16 mouse cellular contexts compared by ENCODE assay signal in the genomic region with DNA sequence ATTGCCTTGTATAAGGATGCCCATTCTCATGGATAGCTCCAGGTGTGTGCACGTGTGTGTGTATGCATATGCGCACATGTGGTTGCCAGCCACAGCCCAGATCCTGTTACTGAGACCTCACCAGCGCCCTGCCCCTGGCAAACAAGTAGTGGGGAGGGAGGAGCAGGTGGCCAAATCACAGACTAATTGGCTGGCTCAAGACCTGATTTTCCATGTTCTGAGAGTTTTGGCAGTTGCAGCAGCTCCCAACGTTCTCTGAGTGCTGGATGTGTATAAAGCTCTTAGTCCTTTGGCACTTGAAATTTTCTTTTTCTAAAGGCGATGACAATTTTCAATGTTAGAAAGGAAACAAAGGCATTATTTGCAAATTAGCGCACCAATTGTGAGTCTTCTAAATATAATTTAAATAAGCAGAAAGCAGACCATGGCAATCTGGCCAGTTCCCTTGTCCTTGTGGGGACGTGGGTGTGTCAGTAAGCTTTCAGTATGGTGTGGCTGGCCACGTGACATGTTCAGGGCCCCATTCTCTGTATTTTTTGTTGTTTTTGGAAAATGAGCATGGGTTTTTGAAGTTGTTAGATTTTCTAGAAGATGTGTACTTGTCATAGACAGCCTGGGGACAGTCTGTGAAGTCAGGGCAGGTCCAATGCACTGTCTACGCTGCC. TPM values are rescaled to one million over a fixed set of nuclear protein-coding genes. Genes with fewer than 3 reads are reported as not detected.
DNase-seq lines count a peak whose midpoint lies in the region; ATAC-seq and TF ChIP-seq lines count a peak whose summit lies in the region.
"Had no signal": no experiment of that assay in that cellular context is flagged by ENCODE, and none has a peak within 500 bp of the region (broad histone marks: within the 10 kb centered on the region; RNA-seq: fewer than 3 reads in every experiment).

No protein-coding gene starts in this region.

- H3K4me2 ChIP-seq in forebrain, embryonic 13.5 days = no peak overlapping the region
- no peak overlapping the region for H3K4me2 ChIP-seq in lung, postnatal 0 days (replicated peaks; ENCODE audit: low read depth, low read length)
- H3K4me2 ChIP-seq in hindbrain, embryonic 14.5 days (replicated peaks) = no peak overlapping the region
- H3K4me2 ChIP-seq: lung, embryonic 14.5 days; neural tube, embryonic 15.5 days had no signal

- no peaks in the 10 kb centered on the region for H3K36me3 ChIP-seq in forebrain, embryonic 13.5 days (ENCODE audit: poor library complexity, severe bottlenecking)
- H3K36me3 ChIP-seq in forebrain, embryonic 10.5 days (replicated peaks) = no peaks in the 10 kb centered on the region
- H3K36me3 ChIP-seq in lung, postnatal 0 days (ENCODE audit: insufficient read depth, low read length) = no peaks in the 10 kb centered on the region
- H3K36me3 ChIP-seq in hindbrain, embryonic 14.5 days (replicated peaks; ENCODE audit: control insufficient read depth, insufficient read depth) = no peaks in the 10 kb centered on the region
- H3K36me3 ChIP-seq: hindbrain, embryonic 10.5 days; neural tube, embryonic 15.5 days had no signal

- ATAC-seq in forebrain, embryonic 13.5 days = peak; percentile 19; the same call in 1 of the 2 replicates
- no peak for ATAC-seq in lung, postnatal 0 days
- no peak for ATAC-seq in hindbrain, embryonic 14.5 days (ENCODE audit: low FRiP score)

- H3K4me1 ChIP-seq in forebrain, embryonic 13.5 days = peaks cover 15% of the 10 kb centered on the region
- H3K4me1 ChIP-seq in forebrain, embryonic 10.5 days = peaks cover 11% of the 10 kb centered on the region
- no peaks in the 10 kb centered on the region for H3K4me1 ChIP-seq in lung, postnatal 0 days (ENCODE audit: insufficient read depth, low read depth, low read length)
- H3K4me1 ChIP-seq in hindbrain, embryonic 14.5 days (replicated peaks; ENCODE audit: control insufficient read depth, insufficient read depth, low read length) = peaks cover 9% of the 10 kb centered on the region

- H3K27me3 ChIP-seq in forebrain, embryonic 13.5 days = no peaks in the 10 kb centered on the region
- no peaks in the 10 kb centered on the region for H3K27me3 ChIP-seq in forebrain, embryonic 10.5 days (ENCODE audit: poor library complexity, severe bottlenecking)
- no peaks in the 10 kb centered on the region for H3K27me3 ChIP-seq in lung, postnatal 0 days (replicated peaks; ENCODE audit: insufficient read depth, low read length)
- no peaks in the 10 kb centered on the region for H3K27me3 ChIP-seq in hindbrain, embryonic 14.5 days (ENCODE audit: control insufficient read depth, insufficient read depth, low read length)
- H3K27me3 ChIP-seq: neural tube, embryonic 15.5 days had no signal

- 76% methylated on average over 9 of the region's 9 CpGs for WGBS in forebrain, embryonic 13.5 days
- WGBS in forebrain, embryonic 10.5 days = 81% methylated on average over 9 of the region's 9 CpGs
- WGBS in lung, postnatal 0 days = 69% methylated on average over 9 of the region's 9 CpGs
- 82% methylated on average over 9 of the region's 9 CpGs for WGBS in hindbrain, embryonic 14.5 days

- TF ChIP-seq CTCF in lung, postnatal 0 days (IDR thresholded peaks at IDR 0.05) = no peak

- no peak overlapping the region for H3K4me3 ChIP-seq in forebrain, embryonic 13.5 days
- H3K4me3 ChIP-seq in forebrain, embryonic 10.5 days = no peak overlapping the region
- H3K4me3 ChIP-seq in lung, postnatal 0 days (ENCODE audit: low read depth, low read length) = no peak overlapping the region
- no peak overlapping the region for H3K4me3 ChIP-seq in hindbrain, embryonic 14.5 days (replicated peaks; ENCODE audit: low read length)
- H3K4me3 ChIP-seq: hindbrain, embryonic 10.5 days; neural tube, embryonic 15.5 days had no signal

- H3K9me3 ChIP-seq in forebrain, embryonic 13.5 days (replicated peaks) = no peaks in the 10 kb centered on the region
- no peaks in the 10 kb centered on the region for H3K9me3 ChIP-seq in forebrain, embryonic 10.5 days
- H3K9me3 ChIP-seq in lung, postnatal 0 days (ENCODE audit: low read length) = no peaks in the 10 kb centered on the region
- no peaks in the 10 kb centered on the region for H3K9me3 ChIP-seq in hindbrain, embryonic 14.5 days (ENCODE audit: control insufficient read depth, low read length)
- H3K9me3 ChIP-seq: hindbrain, embryonic 10.5 days; neural tube, embryonic 15.5 days had no signal

- H3K9ac ChIP-seq in forebrain, embryonic 13.5 days = no peak overlapping the region
- H3K9ac ChIP-seq in lung, postnatal 0 days (replicated peaks; ENCODE audit: low read depth) = no peak overlapping the region
- no peak overlapping the region for H3K9ac ChIP-seq in hindbrain, embryonic 14.5 days
- H3K9ac ChIP-seq: lung, embryonic 14.5 days; neural tube, embryonic 15.5 days had no signal

- DNase-seq in forebrain, embryonic 10.5 days (ENCODE audit: extremely low spot score, low spot score) = no peak
- DNase-seq in lung, postnatal 25 days (ENCODE audit: low spot score) = peak; percentile 7
- DNase-seq in lung, postnatal 0 days (ENCODE audit: low spot score) = no peak
- peak; percentile 58 for DNase-seq in heart, adult 8-10 months (ENCODE audit: low spot score)
- DNase-seq in lung, postnatal 36 days = peak; percentile 16
- no peak for DNase-seq in ovary, postnatal 14 days (ENCODE audit: low spot score)
- DNase-seq in hindbrain, embryonic 14.5 days (ENCODE audit: low spot score) = no peak
- DNase-seq: adrenal gland, postnatal 14 days; B cell, adult 2 months; cerebellum, adult 18-20 months; kidney, adult 8-10 months; lung, embryonic 14.5 days; midbrain, embryonic 14.5 days had no signal

- H3K27ac ChIP-seq in forebrain, embryonic 13.5 days = no peak overlapping the region
- H3K27ac ChIP-seq in forebrain, embryonic 10.5 days = no peak overlapping the region
- no peak overlapping the region for H3K27ac ChIP-seq in lung, postnatal 0 days (ENCODE audit: low read length)
- no peak overlapping the region for H3K27ac ChIP-seq in hindbrain, embryonic 14.5 days
- H3K27ac ChIP-seq: hindbrain, embryonic 10.5 days; neural tube, embryonic 15.5 days had no signal

- no peak for TF ChIP-seq EP300 in lung, postnatal 0 days (IDR thresholded peaks at IDR 0.05)

RNA-seq across cellular contexts. Expression of gene Mtfr2, which starts 31.6 kb away (rescaled TPM):
- polyA plus RNA-seq in forebrain, embryonic 13.5 days (2015; fragmentation: Nextera tagmentation; extraction: Ambion mirVana) = 2.6 and 3.0 TPM in 2 replicates
- polyA plus RNA-seq in forebrain, embryonic 10.5 days (2016; fragmentation: Nextera tagmentation; extraction: Ambion mirVana) = 3.1 and 3.3 TPM in 2 replicates
- 0.29 and 0.63 TPM in 2 replicates for polyA plus RNA-seq in lung, postnatal 0 days (2015; fragmentation: Nextera tagmentation; extraction: Ambion mirVana)
- under 1 TPM in 1 of 4 experiments, not detected in 3; 0.14 TPM for total RNA-seq in heart, adult 8-10 months (2022)
- 0.31 and 0.38 TPM in 2 replicates for polyA plus RNA-seq in hindbrain, embryonic 14.5 days (2014; fragmentation: Nextera tagmentation; extraction: Ambion mirVana)

Comparison
In these comparisons a context has a peak if more than half of its experiments do, and no peak if none do; other contexts are left out.
1. DNase-seq: peak in lung, postnatal 25 days (single experiment), heart, adult 8-10 months (single experiment) and lung, postnatal 36 days (single experiment); none in forebrain, embryonic 10.5 days (single experiment), lung, postnatal 0 days (single experiment), ovary, postnatal 14 days (single experiment) and hindbrain, embryonic 14.5 days (single experiment).